Mouse (Mus musculus) WW6 (cell line): Measurements from ENCODE around the gene Dspp.
A peak's percentile ranks its signal among the peaks of the same experiment; 100 is the strongest.

Experiments used
- DNase-seq: peaks from one replicate; pipeline ENCODE4 v3.0.0-alpha.2; 2013; ENCODE audit warnings: low read depth, low spot score

Dspp gene

GRCm38 (mm10) chr5:104201153-104201950 is 30.8 kb downstream of the Dspp start:
- DNase-seq, result no peak

GRCm38 (mm10) chr5:104202351-104202750 is 31.8 kb downstream of the Dspp start, which contains the start of gene Dmp1:
Dmp1 (plus strand) TSS chr5:104202613.
- no peak for DNase-seq

GRCm38 (mm10) chr5:104212531-104212930 is 42.0 kb downstream of the Dspp start:
- DNase-seq, result no peak

- peak; percentile 13 for DNase-seq
Observed at GRCm38 (mm10) chr5:104218926-104219325, 48.4 kb downstream of the Dspp start.

- no peak for DNase-seq
Observed at GRCm38 (mm10) chr5:104224299-104224698, 53.8 kb downstream of the Dspp start.

- no peak for DNase-seq
Observed at GRCm38 (mm10) chr5:104224750-104225149, 54.2 kb downstream of the Dspp start.

- no peak for DNase-seq
Observed at GRCm38 (mm10) chr5:104228497-104228896, 58.0 kb downstream of the Dspp start.
